In genomic region chr1:73307194-73307593, GRCm38 (mm10) we compare ENCODE assay signal across 18 mouse cellular contexts.
DNase-seq lines count a peak whose midpoint lies in the region; ATAC-seq and TF ChIP-seq lines count a peak whose summit lies in the region.
"Had no signal": no experiment of that assay in that cellular context is flagged by ENCODE, and none has a peak within 500 bp of the region (broad histone marks: within the 10 kb centered on the region; RNA-seq: fewer than 3 reads in every experiment).

No protein-coding gene starts in this region.

- H3K27ac ChIP-seq in lung, embryonic 14.5 days (ENCODE audit: low read depth) = no peak overlapping the region; the same call in 1 of the 2 replicates
- H3K27ac ChIP-seq in embryonic facial prominence, embryonic 15.5 days (replicated peaks) = peak overlapping the region; percentile 52; the same call in 1 of the 2 replicates
- peak overlapping the region; percentile 31; the same call in 1 of the 2 replicates for H3K27ac ChIP-seq in stomach, embryonic 15.5 days
- H3K27ac ChIP-seq: heart, adult 2 months; neural tube, embryonic 12.5 days had no signal

- DNase-seq in lung, embryonic 14.5 days = peak; percentile 74
- DNase-seq in lung, postnatal 25 days (ENCODE audit: low spot score) = no peak
- DNase-seq in embryo, embryonic 9.5 days (ENCODE audit: extremely low spot score) = peak; percentile 46
- no peak for DNase-seq in thymus, postnatal 4 days
- DNase-seq in cerebellum, adult 9-10 months = no peak
- DNase-seq: cerebellum, adult 18-20 months; heart, adult 2 months; heart, postnatal 36 days; kidney, adult 18-20 months; retina, postnatal 1 day; spleen, adult 18-20 months; thymus, adult 18-20 months had no signal

- H3K4me3 ChIP-seq in lung, embryonic 14.5 days (ENCODE audit: low read depth, low read length) = no peak overlapping the region
- H3K4me3 ChIP-seq in embryonic facial prominence, embryonic 15.5 days (replicated peaks) = no peak overlapping the region
- no peak overlapping the region for H3K4me3 ChIP-seq in stomach, embryonic 15.5 days (replicated peaks)
- H3K4me3 ChIP-seq: erythroblast, embryonic 14.5 days; heart, adult 2 months; neural tube, embryonic 12.5 days had no signal

- H3K27me3 ChIP-seq in lung, embryonic 14.5 days (ENCODE audit: insufficient read depth, low read length) = no peaks in the 10 kb centered on the region
- no peaks in the 10 kb centered on the region for H3K27me3 ChIP-seq in embryonic facial prominence, embryonic 15.5 days
- no peaks in the 10 kb centered on the region for H3K27me3 ChIP-seq in stomach, embryonic 15.5 days (replicated peaks)
- H3K27me3 ChIP-seq: neural tube, embryonic 12.5 days; Patski had no signal

- TF ChIP-seq CTCF in lung, embryonic 14.5 days (IDR thresholded peaks at IDR 0.05; ENCODE audit: low read depth) = no peak

- no peak overlapping the region for H3K9ac ChIP-seq in lung, embryonic 14.5 days
- no peak overlapping the region for H3K9ac ChIP-seq in embryonic facial prominence, embryonic 15.5 days
- no peak overlapping the region for H3K9ac ChIP-seq in stomach, embryonic 15.5 days
- H3K9ac ChIP-seq: neural tube, embryonic 12.5 days had no signal

- peak; percentile 90 for ATAC-seq in lung, embryonic 14.5 days (ENCODE audit: insufficient read depth)
- ATAC-seq in embryonic facial prominence, embryonic 15.5 days (ENCODE audit: insufficient number of reproducible peaks, low FRiP score, low TSS enrichment, low read depth) = no peak
- ATAC-seq in stomach, embryonic 15.5 days (ENCODE audit: insufficient read depth, low FRiP score, low read depth) = peak; percentile 65
- ATAC-seq: midbrain, embryonic 16.5 days; Patski had no signal

- H3K9me3 ChIP-seq in lung, embryonic 14.5 days (ENCODE audit: low read depth, low read length) = no peaks in the 10 kb centered on the region
- no peaks in the 10 kb centered on the region for H3K9me3 ChIP-seq in embryonic facial prominence, embryonic 15.5 days (replicated peaks)
- no peaks in the 10 kb centered on the region for H3K9me3 ChIP-seq in stomach, embryonic 15.5 days
- H3K9me3 ChIP-seq: neural tube, embryonic 12.5 days had no signal

- H3K4me2 ChIP-seq in lung, embryonic 14.5 days = no peak overlapping the region
- no peak overlapping the region for H3K4me2 ChIP-seq in embryonic facial prominence, embryonic 15.5 days (replicated peaks)
- no peak overlapping the region for H3K4me2 ChIP-seq in stomach, embryonic 15.5 days
- H3K4me2 ChIP-seq: neural tube, embryonic 12.5 days had no signal

- WGBS in lung, embryonic 14.5 days = 9% methylated on average over 3 of the region's 3 CpGs
- 11% methylated on average over 3 of the region's 3 CpGs for WGBS in embryonic facial prominence, embryonic 15.5 days
- 14% methylated on average over 3 of the region's 3 CpGs for WGBS in stomach, embryonic 15.5 days

- H3K36me3 ChIP-seq in lung, embryonic 14.5 days (ENCODE audit: insufficient read depth) = no peaks in the 10 kb centered on the region
- no peaks in the 10 kb centered on the region for H3K36me3 ChIP-seq in embryonic facial prominence, embryonic 15.5 days
- H3K36me3 ChIP-seq in stomach, embryonic 15.5 days = no peaks in the 10 kb centered on the region
- H3K36me3 ChIP-seq: neural tube, embryonic 12.5 days had no signal

- no peaks in the 10 kb centered on the region; the same call in 1 of the 2 replicates for H3K4me1 ChIP-seq in lung, embryonic 14.5 days (ENCODE audit: insufficient read depth)
- peaks cover 9% of the 10 kb centered on the region; the same call in 1 of the 2 replicates for H3K4me1 ChIP-seq in embryonic facial prominence, embryonic 15.5 days
- H3K4me1 ChIP-seq in stomach, embryonic 15.5 days = peaks cover 11% of the 10 kb centered on the region; the same call in 1 of the 2 replicates
- H3K4me1 ChIP-seq: neural tube, embryonic 12.5 days had no signal

Comparison
In these comparisons a context has a peak if more than half of its experiments do, and no peak if none do; other contexts are left out.
1. DNase-seq: peak in lung, embryonic 14.5 days (single experiment) and embryo, embryonic 9.5 days (single experiment); none in lung, postnatal 25 days (single experiment), thymus, postnatal 4 days (single experiment) and cerebellum, adult 9-10 months (single experiment).